In the genomic region with DNA sequence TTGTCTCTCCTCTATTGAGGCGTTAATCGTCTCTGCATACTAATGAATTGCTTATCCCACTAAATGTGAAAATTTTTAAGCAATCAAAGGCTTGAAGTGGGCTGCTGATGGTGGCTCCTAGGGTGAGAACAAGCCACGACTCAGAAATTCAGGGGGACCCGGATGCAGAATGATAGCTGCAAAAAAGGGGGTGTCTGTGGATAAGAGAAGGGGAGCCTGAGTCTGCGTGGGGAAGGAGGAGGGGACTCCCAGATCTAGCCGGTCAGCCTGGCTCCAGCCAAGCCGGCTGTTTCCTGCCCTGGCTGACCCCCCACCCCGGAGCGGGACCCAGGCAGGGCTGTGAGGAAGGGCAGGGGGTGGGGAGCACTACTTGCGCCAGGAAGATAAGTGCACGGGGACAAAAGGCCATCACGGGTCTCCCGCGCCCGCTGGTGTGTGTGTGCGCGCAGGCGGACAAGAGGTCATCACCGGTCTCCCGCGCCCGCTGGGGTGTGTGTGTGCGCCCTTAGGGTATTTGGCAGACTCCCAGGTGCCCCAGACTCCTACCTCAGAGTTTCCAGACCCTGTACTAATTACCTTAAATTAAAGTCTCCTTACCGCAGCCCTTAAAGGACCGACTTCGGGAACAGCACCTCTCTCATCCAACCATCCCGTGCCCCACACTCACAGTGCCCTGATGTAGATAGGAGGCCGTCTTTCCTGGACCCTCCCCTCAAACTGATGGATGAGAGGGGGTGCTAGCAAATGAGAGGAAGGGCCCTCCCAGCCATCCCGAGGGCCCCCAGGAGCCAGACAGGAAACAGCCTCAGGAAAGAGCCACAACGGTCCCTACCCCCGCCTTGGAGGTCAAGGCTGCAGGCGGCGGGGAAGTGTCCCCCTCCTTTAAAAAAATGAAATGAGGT, we compare ENCODE assay signal across 8 mouse cellular contexts. TPM values are rescaled to one million over a fixed set of nuclear protein-coding genes. Genes with fewer than 3 reads are reported as not detected.
DNase-seq lines count a peak whose midpoint lies in the region; ATAC-seq lines count a peak whose summit lies in the region.

No protein-coding gene starts in this region.

- H3K4me3 ChIP-seq in intestine, embryonic 16.5 days (ENCODE audit: low read length): peak overlapping the region; percentile 74
- H3K4me3 ChIP-seq in liver, embryonic 15.5 days (replicated peaks): peak overlapping the region; percentile 58
- peak overlapping the region; percentile 54 for H3K4me3 ChIP-seq in neural tube, embryonic 15.5 days (replicated peaks)

- DNase-seq in ovary, adult 18-20 months (ENCODE audit: low spot score): peak; percentile 56
- DNase-seq in ovary, postnatal 10 days (ENCODE audit: low spot score): no peak
- peak; percentile 99 for DNase-seq in heart, adult 11 months
- DNase-seq in layer of hippocampus, adult 18-20 months (ENCODE audit: low spot score in 2 of 2): no peak
- DNase-seq in thymus, postnatal 36 days: no peak

- H3K4me1 ChIP-seq in intestine, embryonic 16.5 days (ENCODE audit: control insufficient read depth, insufficient read depth, low read length): peaks cover 49% of the 10 kb centered on the region
- peaks cover 10% of the 10 kb centered on the region; the same call in 1 of the 2 replicates for H3K4me1 ChIP-seq in liver, embryonic 15.5 days (replicated peaks)
- H3K4me1 ChIP-seq in neural tube, embryonic 15.5 days: peaks cover 43% of the 10 kb centered on the region

- ATAC-seq in intestine, embryonic 16.5 days: no peak
- peak; percentile 29 for ATAC-seq in liver, embryonic 15.5 days (ENCODE audit: insufficient read depth)
- no peak for ATAC-seq in neural tube, embryonic 15.5 days (ENCODE audit: low FRiP score)

- H3K36me3 ChIP-seq in intestine, embryonic 16.5 days (ENCODE audit: control insufficient read depth, insufficient read depth, low read length): no peaks in the 10 kb centered on the region
- H3K36me3 ChIP-seq in liver, embryonic 15.5 days (replicated peaks): no peaks in the 10 kb centered on the region
- no peaks in the 10 kb centered on the region for H3K36me3 ChIP-seq in neural tube, embryonic 15.5 days

- peak overlapping the region; percentile 84 for H3K4me2 ChIP-seq in intestine, embryonic 16.5 days (ENCODE audit: low read depth, low read length)
- peak overlapping the region; percentile 53 for H3K4me2 ChIP-seq in liver, embryonic 15.5 days
- H3K4me2 ChIP-seq in neural tube, embryonic 15.5 days: peak overlapping the region; percentile 94

- 1% methylated on average over 33 of the region's 33 CpGs for WGBS in intestine, embryonic 16.5 days
- 2% methylated on average over 33 of the region's 33 CpGs for WGBS in liver, embryonic 15.5 days (ENCODE audit: insufficient replicate concordance)
- under 1% methylated on average over 33 of the region's 33 CpGs for WGBS in neural tube, embryonic 15.5 days

- H3K9me3 ChIP-seq in intestine, embryonic 16.5 days (ENCODE audit: control insufficient read depth, low read length): no peaks in the 10 kb centered on the region
- no peaks in the 10 kb centered on the region for H3K9me3 ChIP-seq in liver, embryonic 15.5 days (replicated peaks)
- no peaks in the 10 kb centered on the region for H3K9me3 ChIP-seq in neural tube, embryonic 15.5 days (replicated peaks)

- peak overlapping the region; percentile 98 for H3K27ac ChIP-seq in intestine, embryonic 16.5 days (ENCODE audit: low read length)
- H3K27ac ChIP-seq in liver, embryonic 15.5 days (replicated peaks): peak overlapping the region; percentile 70
- H3K27ac ChIP-seq in neural tube, embryonic 15.5 days (replicated peaks): peak overlapping the region; percentile 70

- H3K27me3 ChIP-seq in intestine, embryonic 16.5 days (replicated peaks; ENCODE audit: control insufficient read depth, insufficient read depth, low read length): no peaks in the 10 kb centered on the region
- H3K27me3 ChIP-seq in liver, embryonic 15.5 days: peaks cover 63% of the 10 kb centered on the region
- H3K27me3 ChIP-seq in neural tube, embryonic 15.5 days (replicated peaks): peaks cover 26% of the 10 kb centered on the region

- peak overlapping the region; percentile 67 for H3K9ac ChIP-seq in intestine, embryonic 16.5 days (ENCODE audit: low read depth, low read length)
- H3K9ac ChIP-seq in liver, embryonic 15.5 days: no peak overlapping the region
- H3K9ac ChIP-seq in neural tube, embryonic 15.5 days (replicated peaks): peak overlapping the region; percentile 68

RNA-seq across cellular contexts. Expression of a gene that starts 1.2 kb away (rescaled TPM):
- 29.9 and 31.2 TPM in 2 replicates for polyA plus RNA-seq in intestine, embryonic 16.5 days (2015; fragmentation: Nextera tagmentation; extraction: Ambion mirVana)
- 7.6 and 8.6 TPM in 2 replicates for polyA plus RNA-seq in liver, embryonic 15.5 days (2015; fragmentation: Nextera tagmentation; extraction: Ambion mirVana)
- 6.9 and 11.5 TPM in 2 replicates for polyA plus RNA-seq in neural tube, embryonic 15.5 days (2015; fragmentation: Nextera tagmentation; extraction: Ambion mirVana)
- total RNA-seq in layer of hippocampus, adult 18-20 months (2021): 1 to 10 TPM; 4.5 to 4.7 TPM

RNA-seq across cellular contexts. Expression of a gene that starts 15.3 kb away (rescaled TPM):
- polyA plus RNA-seq in intestine, embryonic 16.5 days (2015; fragmentation: Nextera tagmentation; extraction: Ambion mirVana): 14.7 and 15.7 TPM in 2 replicates
- polyA plus RNA-seq in liver, embryonic 15.5 days (2015; fragmentation: Nextera tagmentation; extraction: Ambion mirVana): 3.2 and 3.8 TPM in 2 replicates
- 26.5 and 26.8 TPM in 2 replicates for polyA plus RNA-seq in neural tube, embryonic 15.5 days (2015; fragmentation: Nextera tagmentation; extraction: Ambion mirVana)
- total RNA-seq in layer of hippocampus, adult 18-20 months (2021): 10 to 100 TPM; 21.6 to 23.7 TPM

RNA-seq across cellular contexts. Expression of a gene that starts 34.5 kb away (rescaled TPM):
- polyA plus RNA-seq in intestine, embryonic 16.5 days (2015; fragmentation: Nextera tagmentation; extraction: Ambion mirVana): 61.2 and 68.0 TPM in 2 replicates
- polyA plus RNA-seq in liver, embryonic 15.5 days (2015; fragmentation: Nextera tagmentation; extraction: Ambion mirVana): 8.2 and 11.2 TPM in 2 replicates
- 14.0 and 26.0 TPM in 2 replicates for polyA plus RNA-seq in neural tube, embryonic 15.5 days (2015; fragmentation: Nextera tagmentation; extraction: Ambion mirVana)
- total RNA-seq in layer of hippocampus, adult 18-20 months (2021): 1 to 10 TPM; 5.4 to 6.2 TPM

RNA-seq across cellular contexts. Expression of a gene that starts 41.3 kb away (rescaled TPM):
- 106 and 113 TPM in 2 replicates for polyA plus RNA-seq in intestine, embryonic 16.5 days (2015; fragmentation: Nextera tagmentation; extraction: Ambion mirVana)
- 68.0 and 76.9 TPM in 2 replicates for polyA plus RNA-seq in liver, embryonic 15.5 days (2015; fragmentation: Nextera tagmentation; extraction: Ambion mirVana)
- polyA plus RNA-seq in neural tube, embryonic 15.5 days (2015; fragmentation: Nextera tagmentation; extraction: Ambion mirVana): 90.7 and 94.3 TPM in 2 replicates
- total RNA-seq in layer of hippocampus, adult 18-20 months (2021): 100 to 1,000 TPM; 202 to 234 TPM

RNA-seq across cellular contexts. Expression of a gene that starts 54.3 kb away (rescaled TPM):
- polyA plus RNA-seq in intestine, embryonic 16.5 days (2015; fragmentation: Nextera tagmentation; extraction: Ambion mirVana): 9.5 and 10.7 TPM in 2 replicates
- polyA plus RNA-seq in liver, embryonic 15.5 days (2015; fragmentation: Nextera tagmentation; extraction: Ambion mirVana): 7.4 and 9.6 TPM in 2 replicates
- 29.0 and 29.5 TPM in 2 replicates for polyA plus RNA-seq in neural tube, embryonic 15.5 days (2015; fragmentation: Nextera tagmentation; extraction: Ambion mirVana)
- total RNA-seq in layer of hippocampus, adult 18-20 months (2021): 10 to 100 TPM; 10.9 to 11.7 TPM

Comparison
In these comparisons a context has a peak if more than half of its experiments do, and no peak if none do; other contexts are left out.
1. DNase-seq: peak in ovary, adult 18-20 months (single experiment) and heart, adult 11 months (single experiment); none in ovary, postnatal 10 days (single experiment), layer of hippocampus, adult 18-20 months (0 of 2) and thymus, postnatal 36 days (0 of 2).
2. Peak in every context shown above with its lines, with median percentiles within 50 percentile points of each other: H3K27ac ChIP-seq, H3K4me2 ChIP-seq and H3K4me3 ChIP-seq.